Mouse (Mus musculus): ENCODE measurements around the gene Snapc1.

DNA sequence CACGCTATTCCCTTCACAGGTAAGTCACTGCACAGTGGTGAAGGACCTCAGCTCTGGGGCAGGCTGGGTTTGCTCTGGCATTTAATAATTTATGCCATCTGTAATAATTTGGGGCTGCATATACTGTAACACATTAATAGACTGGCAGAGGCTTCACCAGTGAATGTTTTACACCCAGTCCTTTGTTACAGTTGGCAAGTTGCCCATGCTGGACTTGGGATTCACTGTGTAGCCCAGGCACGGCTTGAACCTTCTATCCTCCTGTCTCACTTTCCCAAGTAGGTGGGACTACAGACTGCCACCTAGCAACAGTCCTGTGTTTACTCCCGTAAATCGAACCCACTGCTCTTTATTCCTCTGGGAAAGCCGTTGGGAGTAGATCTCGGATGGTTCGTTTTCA, 22.0 kb downstream of the Snapc1 start:
- TF ChIP-seq POLR2A (IDR thresholded peaks at IDR 0.05; ENCODE audit: control insufficient read depth, low read depth, low read length) (no peak), CTCF (IDR thresholded peaks at IDR 0.05; ENCODE audit: control insufficient read depth, insufficient read depth, insufficient replicate concordance, low read depth, low read length) (no peak)

Data from testis, adult 2 months (tissue).